Mouse (Mus musculus) lung, postnatal 10 days (tissue): Measurements from ENCODE around the gene Ahcyl2.

Experiments used
- DNase-seq: peaks from one replicate; pipeline ENCODE4 v3.0.0; 2021

Gene Ahcyl2

GRCm38 (mm10) chr6:29770672-29771321 is 3.0 kb downstream of the Ahcyl2 start:
- no peak for DNase-seq

- DNase-seq = no peak
These were observed 4.4 kb downstream of the Ahcyl2 start for GRCm38 (mm10) chr6:29772236-29772635.

GRCm38 (mm10) chr6:29774161-29774560 is 6.3 kb downstream of the Ahcyl2 start:
- no peak for DNase-seq

- no peak for DNase-seq
These were observed 7.8 kb downstream of the Ahcyl2 start for GRCm38 (mm10) chr6:29775609-29776008.

GRCm38 (mm10) chr6:29776542-29777237 is 8.9 kb downstream of the Ahcyl2 start:
- DNase-seq = no peak

- no peak for DNase-seq
These were observed 9.4 kb downstream of the Ahcyl2 start for GRCm38 (mm10) chr6:29777238-29777555.

- no peak for DNase-seq
These were observed 12.3 kb downstream of the Ahcyl2 start for GRCm38 (mm10) chr6:29780082-29780481.

- DNase-seq = no peak
These were observed 12.8 kb downstream of the Ahcyl2 start for GRCm38 (mm10) chr6:29780571-29780970.

- DNase-seq = no peak
These were observed 14.4 kb downstream of the Ahcyl2 start for GRCm38 (mm10) chr6:29782239-29782638.

GRCm38 (mm10) chr6:29783960-29784359 is 16.1 kb downstream of the Ahcyl2 start:
- DNase-seq = no peak

- no peak for DNase-seq
These were observed 16.7 kb downstream of the Ahcyl2 start for GRCm38 (mm10) chr6:29784413-29785021.

- no peak for DNase-seq
These were observed 17.9 kb downstream of the Ahcyl2 start for GRCm38 (mm10) chr6:29785759-29786158.

GRCm38 (mm10) chr6:29788779-29789350 is 21.1 kb downstream of the Ahcyl2 start:
- DNase-seq = no peak

- no peak for DNase-seq
These were observed 22.3 kb downstream of the Ahcyl2 start for GRCm38 (mm10) chr6:29790014-29790698.

- no peak for DNase-seq
These were observed 25.7 kb downstream of the Ahcyl2 start for GRCm38 (mm10) chr6:29793520-29793919.

GRCm38 (mm10) chr6:29794582-29794981 is 26.8 kb downstream of the Ahcyl2 start:
- DNase-seq = no peak

GRCm38 (mm10) chr6:29802979-29803378 is 35.2 kb downstream of the Ahcyl2 start:
- no peak for DNase-seq

GRCm38 (mm10) chr6:29804006-29804405 is 36.2 kb downstream of the Ahcyl2 start:
- DNase-seq = no peak

GRCm38 (mm10) chr6:29805381-29805780 is 37.6 kb downstream of the Ahcyl2 start:
- DNase-seq = no peak

- no peak for DNase-seq
These were observed 44.3 kb downstream of the Ahcyl2 start for GRCm38 (mm10) chr6:29812076-29812475.

GRCm38 (mm10) chr6:29812651-29813050 is 44.8 kb downstream of the Ahcyl2 start:
- DNase-seq = no peak

GRCm38 (mm10) chr6:29814616-29815015 is 46.8 kb downstream of the Ahcyl2 start:
- no peak for DNase-seq

GRCm38 (mm10) chr6:29815060-29815459 is 47.2 kb downstream of the Ahcyl2 start:
- no peak for DNase-seq
